Mouse (Mus musculus) bone marrow macrophage, adult 2 months (primary cell): ENCODE measurements around the gene Ppp2r2c.

ENCODE experiments used
- CTCF ChIP-seq: IDR thresholded peaks from 2 replicates; pipeline ENCODE4 v1.5.1; 2012; ENCODE audit warnings: low read depth, mild to moderate bottlenecking, low read length, moderate library complexity
- POLR2A ChIP-seq: IDR thresholded peaks from 2 replicates; pipeline ENCODE4 v1.6.1; 2012; ENCODE audit warnings: mild to moderate bottlenecking, low read depth, low read length, borderline replicate concordance

DNA sequence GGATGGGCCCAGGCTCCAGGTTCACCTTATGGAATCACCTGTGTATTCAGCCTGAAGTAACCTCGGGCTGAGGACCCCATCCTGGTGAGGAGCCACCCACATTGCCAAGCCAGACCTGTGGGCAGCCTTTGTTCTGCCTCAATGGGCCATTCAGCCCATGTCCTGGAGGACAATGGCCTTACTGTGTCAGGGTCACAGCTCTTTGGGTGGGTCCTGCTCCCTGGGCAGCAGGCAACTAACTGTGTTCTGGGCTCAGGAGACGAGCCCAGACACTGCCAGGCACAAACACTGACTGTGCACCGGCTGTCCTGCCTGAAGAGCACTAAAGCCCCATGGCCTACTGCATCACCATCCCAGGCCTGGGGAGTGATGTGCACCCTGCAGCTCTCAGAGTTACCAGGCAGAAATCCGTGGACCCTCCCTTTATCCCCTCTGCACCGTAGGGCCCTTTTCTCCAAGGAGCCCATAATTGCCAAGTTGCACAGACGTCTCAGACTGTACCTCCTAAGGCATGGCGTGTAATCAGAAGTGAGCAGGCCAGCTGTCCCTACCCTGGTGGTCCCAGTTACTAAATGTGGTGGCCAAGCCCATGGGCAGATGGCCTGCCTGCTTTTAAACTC lies 8.6 kb downstream of the Ppp2r2c start:
- TF ChIP-seq CTCF (no peak), POLR2A (no peak)
